Mouse (Mus musculus): Measurements from ENCODE around the gene Gm16253.

DNA sequence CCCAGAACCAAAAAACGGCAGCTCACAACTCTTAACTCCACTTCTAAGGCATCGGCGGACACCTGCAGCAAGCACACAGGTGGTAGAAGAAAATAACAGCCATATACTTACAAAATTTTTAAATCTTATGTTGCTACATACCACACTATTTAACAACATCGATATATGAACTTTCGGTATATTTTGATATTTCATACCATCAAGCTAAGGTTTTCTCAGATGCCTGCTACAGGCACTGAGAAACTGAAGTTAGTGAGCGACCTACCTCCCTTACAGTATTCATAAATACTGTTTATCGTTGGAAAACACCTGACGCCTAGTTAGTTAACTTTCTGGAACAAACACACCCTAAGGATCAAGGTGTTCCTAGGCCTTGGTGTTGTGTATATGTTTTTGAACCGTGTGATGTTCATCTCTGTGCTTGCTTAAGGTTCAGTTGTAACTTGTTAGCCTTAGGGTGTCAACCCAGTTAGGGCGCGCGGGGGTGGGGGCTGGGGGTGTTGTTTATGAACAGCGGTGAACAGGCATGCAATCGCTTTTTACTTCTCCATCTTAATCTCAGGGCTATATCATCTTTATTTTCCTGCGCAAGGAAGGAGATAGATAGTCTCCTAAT, 20.7 kb upstream of the Gm16253 start:
- no peak for TF ChIP-seq POLR2A (IDR thresholded peaks at IDR 0.05; ENCODE audit: insufficient read depth, low read depth, low read length)
- no peak for TF ChIP-seq CTCF (IDR thresholded peaks at IDR 0.05)
